Mouse (Mus musculus): ENCODE results near the gene Fuz.

- no peak for TF ChIP-seq CTCF (IDR thresholded peaks at IDR 0.05; ENCODE audit: extremely low read depth, insufficient read depth, low read length)
- no peak for TF ChIP-seq POLR2A (IDR thresholded peaks at IDR 0.05; ENCODE audit: extremely low read depth, insufficient read depth, low read length)
Measured at GRCm38 (mm10) chr7:44856265-44856916, 39.5 kb upstream of the Fuz start.

All from cortical plate, adult 2 months (tissue).